Mouse (Mus musculus) activated CD4-positive, CD25-positive, alpha-beta regulatory T cell, adult 4 months (primary cell): ENCODE results near the gene Grtp1. TPM values are rescaled to one million over a fixed set of nuclear protein-coding genes. Genes with fewer than 3 reads are reported as not detected.
"Not testable (repeated sequence)": the region's sequence is repeated elsewhere in the genome, so short reads cannot be mapped to it uniquely, and the experiment has no call there.

ENCODE experiments used
- ATAC-seq: one replicate; pipeline ENCODE4 v1.8.0; 2017
- polyA plus RNA-seq, 2 experiments: library from polyadenylated mRNA; unstranded; fragments of 100-300 nt; shearing (Covaris generic); gene quantifications; one replicate each; pipeline ENCODE4 v1.2.1; 2017

Gene Grtp1
- polyA plus RNA-seq, 2 experiments from 2014 or later = 0.89 to 1.1 TPM

DNA sequence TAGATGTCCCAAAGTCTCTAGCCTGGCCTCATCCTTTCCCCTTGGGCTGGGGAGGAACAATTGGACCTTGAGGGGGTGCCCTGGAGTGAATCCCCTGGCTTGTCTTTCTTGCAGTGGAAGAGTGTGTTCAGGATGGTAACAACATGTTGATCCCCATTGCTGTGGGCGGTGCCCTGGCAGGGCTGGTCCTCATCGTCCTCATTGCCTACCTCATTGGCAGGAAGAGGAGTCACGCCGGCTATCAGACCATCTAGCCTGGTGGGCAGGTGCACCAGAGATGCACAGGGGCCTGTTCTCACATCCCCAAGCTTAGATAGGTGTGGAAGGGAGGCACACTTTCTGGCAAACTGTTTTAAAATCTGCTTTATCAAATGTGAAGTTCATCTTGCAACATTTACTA lies 26.1 kb downstream of the Grtp1 start:
- no peak for ATAC-seq

DNA sequence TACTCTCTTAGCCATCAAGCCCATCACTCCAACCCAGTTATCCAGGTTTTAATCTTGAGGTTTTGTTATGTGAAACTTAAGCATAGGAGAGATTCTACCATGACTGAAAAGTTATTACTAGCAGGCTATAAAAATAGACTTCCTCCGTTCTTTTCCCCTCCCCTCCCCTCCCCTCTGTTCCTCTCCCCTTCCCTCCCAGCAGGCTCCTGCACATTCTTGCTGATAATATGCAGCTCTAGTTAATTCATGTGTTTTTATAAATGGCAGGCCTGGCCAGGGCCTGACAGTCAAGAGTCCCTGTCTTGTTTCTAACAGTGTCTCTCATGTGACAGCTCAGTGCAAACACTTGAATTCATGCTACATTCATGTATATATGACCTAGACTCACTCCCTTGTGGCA lies 29.9 kb downstream of the Grtp1 start:
- no peak for ATAC-seq

- ATAC-seq = no peak
Measured at GRCm38 (mm10) chr8:13164361-13164760, 36.1 kb downstream of the Grtp1 start.

GRCm38 (mm10) chr8:13163563-13163962 lies 36.9 kb downstream of the Grtp1 start:
- no peak for ATAC-seq

- no peak for ATAC-seq
Measured at GRCm38 (mm10) chr8:13162098-13162497, 38.3 kb downstream of the Grtp1 start.

GRCm38 (mm10) chr8:13160691-13161090 lies 39.7 kb downstream of the Grtp1 start:
- no peak for ATAC-seq

DNA sequence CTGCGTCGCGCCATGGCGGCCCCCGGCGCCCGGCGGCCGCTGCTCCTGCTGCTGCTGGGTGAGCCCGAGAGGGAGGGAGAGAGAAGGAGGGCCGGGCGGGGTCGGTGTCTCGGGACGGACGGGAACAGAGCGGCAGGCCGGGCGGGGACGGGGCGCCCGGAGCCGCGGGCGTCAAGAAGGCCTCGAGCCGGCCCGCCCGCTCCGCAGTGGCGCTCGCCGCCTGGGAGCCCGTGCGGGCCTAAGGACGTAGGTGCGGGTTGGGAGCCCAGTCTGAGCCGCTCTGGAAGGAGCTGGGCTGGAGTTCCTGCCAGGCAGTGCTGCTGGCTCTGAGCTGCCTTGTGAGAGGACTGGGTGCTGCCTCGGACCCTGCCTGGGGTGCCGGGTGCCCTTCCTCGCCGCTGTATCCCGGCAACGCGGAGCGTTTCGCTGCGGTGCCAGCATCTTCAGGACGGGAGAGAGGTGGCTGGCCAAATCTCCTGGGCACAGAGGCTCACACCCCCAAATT lies 41.0 kb downstream of the Grtp1 start:
- ATAC-seq = peak; percentile 37

GRCm38 (mm10) chr8:13158718-13159376 lies 41.6 kb downstream of the Grtp1 start, which contains the start of gene Lamp1:
Gene Lamp1 (plus strand): TSS chr8:13159161.
- ATAC-seq = peak; percentile 84

DNA sequence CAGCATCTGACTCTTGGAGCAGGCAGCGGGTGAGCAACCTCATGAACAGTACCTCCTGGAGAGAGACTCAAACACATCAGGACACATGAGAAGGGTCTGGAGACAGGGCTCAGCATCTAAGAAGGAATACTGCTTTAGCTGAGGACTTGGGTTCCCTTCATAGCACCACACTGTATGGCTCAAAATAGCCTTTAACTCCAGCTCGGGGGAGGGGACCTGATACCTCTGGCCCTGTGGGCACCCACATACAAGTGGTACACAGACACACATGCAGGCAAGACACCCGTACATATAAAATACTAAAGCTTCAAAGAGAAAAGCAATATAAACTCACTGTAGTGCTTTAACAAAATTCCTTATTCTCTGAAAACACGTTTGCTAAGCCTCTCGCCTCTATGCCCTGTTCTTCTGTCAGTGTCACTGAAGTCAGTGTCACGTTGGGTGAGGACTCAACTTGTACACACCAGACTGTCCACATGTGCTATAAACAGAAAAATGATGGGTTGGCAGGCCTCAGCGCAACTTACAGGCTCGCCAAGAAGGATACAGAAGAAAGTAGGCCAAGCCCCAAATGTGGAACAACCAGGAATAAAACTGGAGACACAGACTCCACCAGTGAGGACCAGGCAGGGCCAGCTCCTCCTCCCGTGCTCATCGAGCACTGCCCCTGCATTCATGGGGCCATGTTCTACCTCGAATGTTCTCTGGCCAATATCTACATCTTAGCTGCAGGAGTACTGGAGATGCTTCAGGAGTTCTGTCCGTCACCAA lies 43.9 kb downstream of the Grtp1 start:
- no peak for ATAC-seq

GRCm38 (mm10) chr8:13155358-13155757 lies 45.1 kb downstream of the Grtp1 start:
- ATAC-seq = no peak

- no peak for ATAC-seq
Measured at GRCm38 (mm10) chr8:13154099-13154498, 46.3 kb downstream of the Grtp1 start.

GRCm38 (mm10) chr8:13150929-13151328 lies 49.5 kb downstream of the Grtp1 start:
- no peak for ATAC-seq

- no peak for ATAC-seq
Measured at GRCm38 (mm10) chr8:13149866-13150265, 50.6 kb downstream of the Grtp1 start.

GRCm38 (mm10) chr8:13149287-13149686 lies 51.1 kb downstream of the Grtp1 start:
- ATAC-seq = no peak

GRCm38 (mm10) chr8:13148476-13148875 lies 51.9 kb downstream of the Grtp1 start:
- ATAC-seq = no peak

DNA sequence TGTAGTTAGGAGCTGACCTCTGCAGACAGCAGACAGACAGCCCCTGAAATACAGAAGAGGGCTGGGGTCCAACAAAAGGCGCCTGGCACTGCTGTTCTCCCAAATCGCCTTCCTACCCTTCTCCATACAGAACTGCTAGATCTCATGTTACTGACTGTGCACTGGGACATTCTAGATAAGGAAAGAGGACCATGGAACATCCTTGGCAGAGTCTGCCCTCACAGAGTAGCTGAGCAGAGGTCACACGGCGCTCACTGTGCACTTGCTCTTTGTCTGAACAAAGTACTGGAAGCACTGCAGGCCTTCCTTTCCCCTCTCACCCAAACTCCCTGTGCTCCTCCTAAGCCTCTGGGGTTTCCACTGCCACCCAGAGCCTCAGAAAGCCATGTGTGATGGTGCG lies 58.7 kb downstream of the Grtp1 start:
- ATAC-seq = no peak

GRCm38 (mm10) chr8:13139641-13140182 lies 60.7 kb downstream of the Grtp1 start:
- ATAC-seq = no peak

- ATAC-seq = not testable (repeated sequence)
Measured at GRCm38 (mm10) chr8:13132220-13132619, 68.2 kb downstream of the Grtp1 start.

DNA sequence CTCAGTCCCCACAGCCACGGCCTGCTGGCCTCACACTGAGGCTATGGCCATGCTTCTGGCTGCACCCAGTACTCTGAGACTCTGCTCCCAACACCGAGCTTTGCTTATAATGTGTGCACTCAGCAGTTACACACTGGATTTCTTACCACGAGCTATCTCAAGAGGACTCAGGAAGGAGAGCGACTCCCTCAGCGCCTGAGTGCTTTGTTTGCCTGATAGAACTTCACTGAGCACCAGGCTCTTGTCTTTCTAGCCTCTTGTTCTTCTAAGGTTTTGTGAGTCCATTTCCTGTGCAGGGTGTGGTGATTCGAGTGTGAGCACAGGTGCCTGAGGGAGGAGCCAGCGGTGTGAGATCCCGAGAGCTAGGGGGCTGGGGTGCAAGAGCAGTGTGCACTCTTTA lies 75.5 kb downstream of the Grtp1 start:
- no peak for ATAC-seq

DNA sequence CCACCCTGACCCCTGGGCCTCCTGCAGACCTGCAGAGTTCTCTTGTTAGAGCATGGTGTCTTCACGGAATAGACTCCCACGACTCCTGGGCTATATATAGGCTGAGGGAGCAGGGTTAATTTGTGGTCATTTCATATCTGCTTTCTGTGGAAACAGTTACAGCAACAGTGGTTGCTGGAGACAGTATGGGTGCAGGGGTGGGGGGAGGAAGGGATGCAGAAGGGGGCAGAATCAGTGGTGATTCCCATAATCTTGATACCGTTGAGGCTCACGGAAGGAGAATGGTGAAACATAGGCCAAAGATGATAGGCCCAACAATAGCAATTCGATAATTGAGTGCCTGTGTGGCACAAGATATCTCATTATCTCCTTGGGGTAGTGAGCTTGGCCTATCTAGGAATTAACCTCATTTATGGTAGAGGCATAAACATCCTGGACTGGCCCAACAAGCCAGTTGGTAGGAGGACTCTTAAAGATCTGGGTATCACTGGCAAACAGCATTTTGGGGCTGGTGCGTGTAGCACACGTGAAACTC lies 77.5 kb downstream of the Grtp1 start:
- ATAC-seq = no peak
